Mouse (Mus musculus) hindlimb bud, embryonic 11.5 days (tissue): Measurements from ENCODE around the gene Plekhm3.
"Not testable (repeated sequence)": the region's sequence is repeated elsewhere in the genome, so short reads cannot be mapped to it uniquely, and the experiment has no call there.

Experiments used
- DNase-seq: peaks from one replicate; pipeline ENCODE4 v3.0.0-alpha.2; 2012; ENCODE audit warnings: low read depth, low spot score; ENCODE audit errors: extremely low spot score

The Plekhm3 gene

DNA sequence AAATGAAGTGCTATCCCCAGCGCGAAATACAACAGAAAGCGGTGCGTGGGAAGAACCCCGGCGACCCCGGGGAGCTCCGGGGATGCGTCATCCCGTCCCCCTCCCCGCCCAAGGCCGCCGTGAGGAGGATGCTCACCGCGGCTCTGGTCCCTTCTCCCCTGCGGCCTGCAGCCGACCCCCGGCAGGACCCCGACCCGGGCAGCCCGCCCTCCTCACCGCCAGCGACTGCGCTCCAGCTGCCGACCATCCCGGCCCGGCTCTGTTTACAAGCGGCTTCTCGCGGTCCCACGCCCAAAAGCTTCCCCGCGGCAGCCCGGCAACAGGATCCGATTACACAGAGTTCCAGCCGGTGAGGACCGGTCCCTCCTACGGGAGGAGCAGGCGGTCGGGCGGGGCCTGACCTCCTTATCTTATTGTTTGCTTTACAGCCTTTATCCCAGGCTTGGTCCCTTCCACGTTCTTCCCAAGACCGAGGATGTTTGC is at the start of gene Plekhm3:
Gene Plekhm3 (minus strand): TSS at position 346 of the 483 bp plus-strand sequence.
- DNase-seq: peak; percentile 44

DNA sequence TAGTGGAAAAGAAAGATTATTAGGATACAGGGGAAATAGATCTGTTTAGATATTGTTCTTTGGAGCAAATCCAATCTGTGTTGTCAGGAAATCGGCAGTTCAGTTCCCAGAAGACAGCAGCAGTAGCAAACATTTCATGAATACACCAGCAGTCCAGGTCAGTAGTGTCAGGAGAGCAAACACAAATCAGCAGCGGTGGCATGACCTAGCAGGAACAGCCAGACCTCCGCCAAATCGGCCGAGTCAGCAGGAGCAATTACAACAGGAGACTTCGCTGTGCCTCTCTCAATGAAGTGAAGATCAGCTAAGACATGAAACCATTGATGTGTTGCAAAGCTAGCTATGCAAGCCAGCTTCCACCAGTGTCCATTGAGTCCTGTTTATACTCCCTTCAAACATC is 49.0 kb upstream of the Plekhm3 start:
- DNase-seq: no peak

DNA sequence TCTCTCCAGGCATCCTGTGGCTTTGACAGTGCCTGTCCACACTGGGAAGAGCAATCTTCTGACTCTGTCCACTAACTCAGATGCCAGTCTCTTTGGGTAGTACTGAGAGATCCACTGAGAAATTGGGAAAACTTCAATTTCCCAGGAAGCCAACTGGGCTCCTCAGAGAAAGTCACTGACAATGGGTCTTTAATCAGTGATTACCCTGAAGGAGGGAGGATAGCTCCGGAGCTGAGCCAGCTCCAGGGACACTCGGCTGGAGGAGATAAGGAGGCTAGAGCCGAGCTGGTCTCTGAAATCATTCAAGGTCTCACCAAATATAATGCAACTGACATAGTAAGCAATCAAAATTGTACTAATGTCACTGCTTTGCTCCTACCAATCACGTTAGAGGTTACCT is 47.9 kb upstream of the Plekhm3 start:
- DNase-seq: no peak

DNA sequence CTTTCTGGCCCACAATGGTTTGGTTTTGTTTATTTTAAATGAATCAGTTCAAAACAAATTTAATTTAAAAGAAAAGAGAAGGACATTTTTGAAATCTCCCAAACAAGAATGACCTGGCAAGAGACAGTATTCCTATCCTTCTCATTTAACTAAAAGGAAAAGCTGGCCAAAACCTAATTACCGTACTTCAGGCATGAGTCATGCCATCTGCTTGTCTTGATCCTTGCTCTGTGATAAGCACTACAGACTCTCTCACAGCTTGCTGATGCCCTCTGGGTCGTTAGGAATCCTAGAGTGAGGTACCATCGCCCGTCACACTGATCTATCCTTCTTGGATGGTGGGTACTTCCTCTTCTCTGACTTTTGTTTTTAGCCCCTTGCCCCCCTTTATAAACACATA is 36.6 kb upstream of the Plekhm3 start:
- no peak for DNase-seq

DNA sequence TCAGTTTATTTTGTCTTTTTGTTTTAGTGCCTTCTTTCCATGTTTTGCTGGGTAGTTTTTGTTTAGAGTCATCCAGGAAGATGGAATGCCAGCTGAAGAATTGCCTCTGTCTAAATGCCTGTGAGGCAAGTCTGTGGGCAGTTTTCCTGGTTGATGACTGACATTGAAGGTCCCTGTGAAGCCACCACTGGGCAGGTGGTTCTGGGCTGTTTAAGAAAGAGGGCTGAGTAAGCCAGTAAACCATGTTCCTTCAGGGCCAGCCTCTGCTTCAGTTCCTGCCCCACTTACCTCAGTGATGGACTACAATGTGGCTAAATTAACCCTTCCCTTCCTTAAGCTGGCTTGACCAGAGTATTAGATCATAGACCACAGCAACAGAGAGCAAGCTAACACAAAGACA is 31.6 kb upstream of the Plekhm3 start:
- no peak for DNase-seq

DNA sequence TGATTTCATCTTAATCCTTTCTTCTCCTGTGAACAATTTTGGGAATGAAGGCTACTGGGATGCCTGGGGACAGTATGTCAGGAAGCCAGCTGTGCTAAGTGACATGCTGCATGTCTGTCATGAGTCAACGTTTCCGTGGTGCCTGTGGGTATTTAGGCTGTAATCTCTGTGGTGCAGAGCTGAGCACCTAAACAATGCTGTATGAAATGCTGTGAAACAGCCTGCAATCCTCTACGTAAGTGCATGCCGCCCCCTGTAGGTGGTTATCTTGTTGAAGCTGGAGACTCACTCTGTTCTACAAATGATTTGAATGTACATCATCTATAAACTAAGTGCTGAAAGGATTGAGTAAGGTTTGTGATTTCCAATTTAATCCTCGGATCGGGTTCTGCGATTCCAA is 29.5 kb upstream of the Plekhm3 start:
- DNase-seq: no peak

DNA sequence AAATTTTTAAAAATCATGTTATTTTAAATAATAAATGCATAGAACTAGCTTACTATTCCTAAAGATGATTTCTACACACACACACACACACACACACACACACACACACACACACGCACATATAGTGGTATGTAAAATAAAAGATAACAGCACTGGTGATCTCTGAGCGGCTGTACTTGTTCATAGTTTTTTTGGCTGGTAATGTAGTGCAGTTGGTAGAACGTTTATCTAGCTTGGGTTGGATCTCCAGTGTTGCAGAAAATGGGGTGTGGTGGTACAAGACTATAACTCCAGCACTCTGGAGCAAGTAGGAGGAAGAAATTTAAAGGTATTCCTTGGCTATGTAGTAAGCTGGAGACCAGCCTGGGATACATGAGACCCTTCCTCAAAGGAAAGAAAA is 26.6 kb upstream of the Plekhm3 start:
- no peak for DNase-seq

DNA sequence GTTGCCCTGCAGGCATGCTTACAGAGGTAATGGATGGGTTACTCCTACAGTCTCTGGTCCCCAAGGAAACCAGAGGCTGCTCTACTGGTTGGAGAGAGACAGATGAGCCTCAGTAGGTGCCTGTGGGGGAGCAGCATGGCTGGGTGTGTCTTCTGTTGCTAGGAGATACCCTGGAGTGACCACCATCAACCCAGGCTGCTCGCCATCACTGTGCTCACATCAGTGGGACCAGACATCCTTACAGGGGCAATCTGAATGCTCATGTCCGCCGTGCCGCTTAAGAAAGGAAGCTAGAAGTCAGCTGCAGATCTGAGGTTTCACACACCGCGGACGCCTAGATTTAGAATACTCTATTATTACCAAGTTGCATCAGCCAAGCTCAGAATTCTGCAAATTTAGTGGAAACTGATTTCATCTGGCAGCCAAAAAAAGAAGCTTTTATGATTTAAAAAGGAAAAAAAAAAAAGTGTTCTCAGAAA is 21.7 kb upstream of the Plekhm3 start:
- no peak for DNase-seq

DNA sequence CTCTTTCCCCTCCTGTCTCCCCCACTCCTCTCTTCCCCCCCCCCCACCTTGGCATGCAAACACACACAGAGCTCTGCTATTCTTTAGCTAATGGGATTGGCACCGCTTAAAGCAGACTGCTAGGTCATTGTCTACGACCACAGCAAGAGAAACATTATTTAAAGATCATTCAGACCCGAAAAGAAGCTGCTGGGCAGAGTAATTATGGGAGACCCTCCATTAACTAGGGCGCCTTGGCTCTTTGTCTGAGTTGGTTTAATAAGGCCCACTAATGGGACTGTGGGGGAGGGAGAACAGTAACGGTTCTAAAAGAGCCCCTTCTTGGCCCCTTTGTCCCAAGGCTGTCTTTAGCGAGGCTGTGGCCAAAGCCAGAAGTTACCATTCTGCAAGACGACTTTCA is 18.7 kb upstream of the Plekhm3 start:
- no peak for DNase-seq

DNA sequence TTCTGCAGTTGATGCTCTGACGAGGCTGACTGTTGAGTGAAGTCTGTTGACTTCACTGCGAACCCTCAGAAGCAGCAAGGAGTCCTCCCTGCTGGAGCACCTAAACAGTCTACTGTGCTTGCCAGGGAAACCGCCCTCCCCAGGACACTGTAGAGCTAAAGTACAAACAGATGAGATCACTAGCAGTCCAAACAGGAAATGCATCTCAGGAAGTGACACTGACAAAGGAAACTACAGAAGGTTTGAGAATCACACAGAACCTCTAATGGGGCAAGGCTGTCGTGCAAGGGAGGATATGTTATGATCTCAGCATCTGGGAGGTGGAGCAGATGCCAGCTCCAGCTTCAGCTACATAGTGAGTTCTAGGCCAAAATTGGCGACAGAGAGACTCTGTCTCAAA is 14.1 kb upstream of the Plekhm3 start:
- no peak for DNase-seq

DNA sequence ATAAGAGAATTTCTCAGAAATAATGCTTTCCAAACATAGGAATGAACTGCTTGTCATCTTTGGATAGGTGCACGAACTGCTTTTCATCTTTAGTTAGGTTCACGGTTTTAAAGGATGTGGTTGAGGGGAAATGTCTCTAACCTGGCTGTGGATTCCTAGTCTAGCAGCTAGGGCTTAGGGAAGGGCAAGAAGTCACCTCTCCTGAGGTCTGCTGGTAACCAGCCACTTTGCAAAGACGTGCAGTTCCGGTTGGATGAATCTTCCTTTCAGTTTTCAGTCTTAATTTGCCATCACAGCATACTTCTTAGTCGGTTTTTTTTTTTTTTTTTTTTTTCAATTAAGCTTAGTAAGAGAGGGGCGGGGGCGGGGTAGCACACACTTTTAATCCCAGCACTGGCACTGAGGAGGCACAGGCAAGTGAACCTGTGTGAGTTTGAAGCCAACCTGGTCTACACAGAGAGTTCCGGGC is 431 bp upstream of the Plekhm3 start:
- DNase-seq: no peak

DNA sequence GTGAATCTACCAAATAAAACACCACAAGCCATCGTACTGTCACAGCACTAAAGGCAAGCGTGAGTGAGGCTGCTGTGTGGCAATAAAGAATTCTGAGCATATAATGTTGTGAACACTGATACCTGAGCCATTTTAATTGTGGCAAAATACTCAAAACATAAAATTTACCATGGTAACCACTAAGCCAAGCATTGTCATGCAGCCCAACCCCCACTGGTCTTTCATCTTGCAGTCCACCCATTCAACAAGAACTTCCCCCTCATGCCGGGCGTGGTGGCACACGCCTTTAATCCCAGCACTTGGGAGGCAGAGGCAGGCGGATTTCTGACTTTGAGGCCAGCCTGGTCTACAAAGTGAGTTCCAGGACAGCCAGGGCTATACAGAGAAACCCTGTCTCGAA is 1.8 kb downstream of the Plekhm3 start:
- DNase-seq: not testable (repeated sequence)

DNA sequence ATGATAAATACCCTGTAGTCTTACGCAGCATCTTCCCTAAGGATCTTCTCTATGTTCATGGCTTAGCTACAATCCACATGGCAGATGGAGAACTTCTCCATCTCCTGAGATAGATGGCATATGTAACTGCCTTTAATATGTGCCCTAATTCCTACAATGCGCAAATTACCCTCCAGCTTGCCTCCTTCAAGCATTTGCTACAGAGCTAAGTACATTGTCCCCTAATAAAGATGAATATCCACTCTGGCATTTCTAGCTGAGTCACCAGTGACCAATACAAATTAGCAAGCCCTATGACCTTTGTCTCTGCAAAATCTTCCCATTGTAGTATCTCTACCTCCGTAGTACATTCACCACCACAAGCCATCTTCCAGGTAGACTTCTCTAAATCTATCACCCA is 6.4 kb downstream of the Plekhm3 start:
- no peak for DNase-seq

DNA sequence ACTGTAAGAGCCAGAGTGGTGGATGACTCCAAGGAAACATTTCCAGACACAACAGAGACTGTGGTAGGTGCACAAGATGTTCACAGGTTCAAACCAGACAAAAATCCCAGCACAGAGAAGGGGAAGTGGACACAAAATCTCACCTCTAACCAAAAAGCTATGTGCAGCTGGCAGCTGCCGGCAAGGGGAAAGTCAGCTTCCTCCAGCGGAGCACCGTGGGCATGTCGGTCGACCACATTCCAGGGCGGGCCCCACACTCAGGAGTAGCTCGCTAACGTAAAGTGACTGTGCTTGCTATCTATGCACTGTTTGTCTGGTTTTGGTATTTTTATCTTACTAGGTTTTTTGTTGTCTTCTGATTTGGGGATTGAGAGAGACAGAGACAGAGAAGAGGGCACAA is 7.2 kb downstream of the Plekhm3 start:
- DNase-seq: no peak

DNA sequence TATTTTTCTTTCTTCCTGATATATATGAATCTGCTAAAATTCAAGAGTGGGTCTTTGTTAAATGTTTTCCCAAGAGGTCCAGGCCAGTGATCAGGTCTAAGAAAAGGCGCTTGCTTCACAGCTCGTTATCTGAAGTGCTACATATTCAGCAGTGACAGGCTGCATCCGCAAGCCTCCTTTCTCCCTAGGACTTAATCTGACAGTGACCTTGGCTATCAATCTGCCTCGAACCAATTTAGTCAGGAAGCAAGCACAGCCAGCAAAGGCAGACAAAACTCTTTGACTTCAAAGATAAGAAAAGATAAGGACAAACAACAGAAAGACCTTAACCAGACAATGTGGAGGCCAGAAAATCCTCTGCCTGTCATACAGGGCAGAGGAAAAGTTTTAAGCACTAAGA is 10.5 kb downstream of the Plekhm3 start:
- no peak for DNase-seq

DNA sequence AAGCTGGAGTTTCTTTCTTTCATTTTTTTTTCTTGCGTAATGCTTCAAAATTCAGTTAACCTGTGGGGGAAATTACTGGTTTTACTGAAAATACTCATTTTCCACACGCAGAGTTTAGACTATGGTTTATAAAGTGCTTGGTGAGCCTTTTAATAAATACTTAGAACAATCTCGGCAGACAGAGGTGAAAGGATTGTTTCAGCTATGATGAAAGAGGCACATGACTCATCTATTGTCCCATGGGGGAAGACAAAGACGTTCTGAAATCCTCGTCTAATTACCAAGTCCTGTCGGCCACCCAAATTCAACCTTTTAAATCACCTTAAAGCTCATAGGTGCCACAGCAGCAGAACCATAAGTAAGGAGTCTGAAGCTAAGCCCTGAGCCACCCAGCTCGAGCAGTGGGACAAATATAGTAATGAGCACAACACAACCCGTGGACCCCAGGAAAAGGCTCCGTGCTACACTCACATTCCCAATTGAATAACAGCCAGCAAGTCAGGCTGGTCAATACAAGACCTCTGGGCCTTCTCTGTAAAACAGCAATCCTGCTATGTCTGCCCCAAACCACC is 11.3 kb downstream of the Plekhm3 start:
- no peak for DNase-seq

DNA sequence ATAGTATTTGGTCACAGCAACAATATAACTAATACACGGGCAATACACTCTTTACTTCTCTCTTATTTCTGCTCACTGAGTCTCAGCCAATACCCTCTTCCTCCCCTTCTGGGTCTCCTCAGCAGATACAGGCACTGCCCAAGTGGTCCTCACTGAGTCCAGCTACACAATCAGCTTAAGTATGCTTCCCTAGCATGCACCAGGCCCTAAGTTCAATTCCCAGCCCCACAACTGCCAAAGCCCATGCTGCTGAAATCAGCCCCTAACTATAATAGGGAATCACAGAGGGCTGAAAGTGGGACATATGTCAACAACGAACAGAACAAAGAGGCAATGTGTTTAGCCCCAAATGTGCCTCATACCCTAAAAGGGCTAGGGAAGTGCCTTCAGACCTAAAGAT is 11.9 kb downstream of the Plekhm3 start:
- no peak for DNase-seq

DNA sequence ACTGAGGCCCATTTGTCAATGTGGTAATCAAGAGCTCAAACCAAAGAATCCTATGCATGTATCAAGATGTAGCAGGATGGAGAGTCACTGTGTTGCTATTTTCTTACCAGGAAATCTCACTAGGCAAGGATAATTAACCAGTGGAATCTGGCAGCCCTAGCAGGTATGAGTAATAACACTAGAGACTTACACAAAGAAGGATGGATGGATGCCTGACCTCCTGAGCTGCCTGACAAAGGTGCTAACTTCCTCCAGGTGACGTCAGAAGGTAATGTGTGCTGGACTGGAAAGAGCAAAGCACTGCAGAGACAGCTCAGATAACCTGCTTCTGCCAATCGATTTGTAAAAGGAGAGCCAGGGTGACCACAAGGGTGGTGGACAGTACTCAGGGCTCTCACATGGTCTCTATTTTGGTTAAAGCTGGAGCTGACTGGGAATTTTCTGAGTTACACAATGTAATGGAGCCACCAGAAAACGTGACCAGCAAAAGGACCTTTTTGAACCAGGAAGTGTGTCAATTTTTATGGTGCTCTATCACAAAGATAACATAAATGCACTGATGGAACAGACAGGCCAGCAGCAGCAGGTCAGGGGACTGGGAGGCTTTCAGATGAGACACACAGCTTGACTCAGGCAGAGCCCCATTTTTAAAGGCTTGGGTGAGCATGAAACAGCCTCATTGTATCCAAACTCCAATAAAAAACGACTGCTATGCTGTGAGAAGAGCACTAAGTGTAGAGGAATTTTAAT is 14.4 kb downstream of the Plekhm3 start:
- no peak for DNase-seq

DNA sequence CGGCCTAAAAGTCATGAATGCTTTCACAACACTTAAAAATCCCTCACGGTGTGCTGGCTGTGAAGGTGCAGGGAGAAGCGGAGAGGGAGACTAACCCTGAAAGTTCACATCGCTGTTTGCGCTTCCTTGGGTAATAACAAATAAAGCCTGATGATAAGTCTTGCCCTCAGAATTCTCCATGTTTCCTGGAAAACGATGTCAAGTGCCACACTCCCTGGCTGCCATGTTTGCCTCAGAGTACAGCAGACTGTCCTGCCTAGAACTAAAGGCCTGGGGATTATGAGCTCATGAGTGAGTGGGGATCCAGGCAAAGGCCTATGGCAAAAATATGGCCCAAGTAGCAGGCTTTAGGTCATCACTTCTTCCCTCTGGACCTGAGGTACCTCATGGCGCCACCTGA is 17.7 kb downstream of the Plekhm3 start:
- DNase-seq: no peak

DNA sequence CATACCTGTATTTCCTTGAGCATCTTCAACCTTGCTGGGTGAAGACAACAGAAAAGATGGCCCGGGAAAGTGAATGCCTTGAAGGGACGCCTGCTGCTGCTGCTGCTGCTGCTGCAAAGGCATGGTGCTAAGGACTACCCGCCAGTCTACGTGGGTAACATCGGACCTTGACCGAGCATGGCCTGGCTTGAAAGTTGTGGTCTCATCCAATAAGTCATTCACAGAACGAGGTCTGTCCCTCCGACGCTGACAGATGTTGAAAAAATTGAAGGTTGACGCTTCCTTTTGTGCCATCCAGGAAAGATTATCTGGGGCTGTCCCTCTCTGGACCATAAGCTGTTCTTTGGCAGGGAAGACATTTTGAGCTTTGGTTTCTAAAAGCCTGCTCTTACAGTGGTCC is 18.9 kb downstream of the Plekhm3 start:
- no peak for DNase-seq

DNA sequence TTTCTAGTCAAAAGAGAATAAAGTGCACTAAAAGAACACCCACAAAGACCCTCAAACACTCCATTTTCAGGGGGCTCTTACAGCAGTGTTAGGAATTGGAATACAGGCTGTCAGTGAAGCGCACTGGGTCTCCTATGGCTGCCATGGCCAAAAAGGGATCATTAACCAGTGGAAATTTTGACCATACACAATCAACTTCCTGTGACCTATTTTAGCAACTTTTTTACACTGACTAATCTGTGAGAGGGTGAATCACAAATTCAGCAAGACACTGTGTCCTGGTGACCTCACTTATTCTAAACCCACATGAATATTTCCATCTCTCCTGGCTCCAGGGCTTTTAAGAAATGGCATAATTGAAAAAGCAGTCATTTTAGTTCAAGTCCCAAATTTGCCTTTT is 23.7 kb downstream of the Plekhm3 start:
- DNase-seq: no peak

DNA sequence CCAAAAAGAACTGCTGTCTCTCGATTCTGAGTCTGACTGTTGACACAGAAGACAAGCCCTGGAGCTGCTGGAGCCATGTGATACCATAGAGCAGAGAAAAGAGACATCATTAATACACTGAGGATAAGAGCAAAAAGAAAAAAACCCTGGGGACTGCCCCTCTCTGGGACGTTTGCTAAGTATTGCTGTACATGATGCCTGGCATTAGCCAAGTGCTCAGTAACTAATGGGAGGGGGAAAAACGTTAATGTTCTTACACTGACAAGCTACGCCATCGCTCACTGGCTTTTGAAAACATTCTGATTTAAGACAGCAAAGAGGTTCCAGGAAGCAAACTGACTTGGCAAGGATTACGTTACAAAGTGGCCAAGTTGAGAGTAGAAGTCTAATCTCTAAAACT is 26.5 kb downstream of the Plekhm3 start:
- DNase-seq: no peak

DNA sequence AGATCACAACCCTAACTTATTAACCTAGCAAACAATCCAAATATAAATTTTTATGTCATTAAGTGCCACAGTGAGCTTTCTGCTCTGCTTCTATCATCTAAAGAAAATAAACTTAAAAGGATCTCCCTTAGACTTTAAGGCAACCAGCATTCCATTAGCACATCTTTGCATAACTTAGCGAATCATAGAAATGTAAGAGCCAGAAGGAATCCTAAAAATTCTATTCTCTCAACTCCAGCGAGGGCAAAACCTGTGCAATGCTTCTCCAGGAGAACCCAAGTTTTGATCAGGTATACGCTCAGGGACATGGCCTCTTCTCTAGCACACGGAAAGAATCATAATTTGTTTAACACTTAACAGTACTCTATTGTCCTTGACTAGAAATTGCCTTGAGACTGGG is 27.0 kb downstream of the Plekhm3 start:
- no peak for DNase-seq
